Mouse (Mus musculus): ENCODE data around the gene Cubn. TPM values are rescaled to one million over a fixed set of nuclear protein-coding genes. Genes with fewer than 3 reads are reported as not detected.

Gene Cubn
- polyA plus RNA-seq, 1 experiment from 2014 or later: 0.32 TPM

- WGBS: 89% methylated on average over 5 of the region's 5 CpGs
- Histone ChIP-seq H3K4me1 (0 out of 2 replicates have a peak, but pooled peaks cover 7% of the 10 kb centered on the region), H3K27ac (replicated peaks) (no peak overlapping the region)
Observed at GRCm38 (mm10) chr2:13404986-13405678, 86.5 kb downstream of the Cubn start.

GRCm38 (mm10) chr2:13400831-13401230 is 90.8 kb downstream of the Cubn start:
- Histone ChIP-seq H3K4me1 (peaks cover 21% of the 10 kb centered on the region), H3K9ac (replicated peaks) (no peak overlapping the region), H3K4me2 (no peak overlapping the region), H3K4me3 (replicated peaks) (no peak overlapping the region), H3K27ac (replicated peaks) (no peak overlapping the region), H3K9me3 (replicated peaks) (no peaks in the 10 kb centered on the region), H3K27me3 (replicated peaks) (no peaks in the 10 kb centered on the region), H3K36me3 (no peaks in the 10 kb centered on the region)
- WGBS: 89% methylated on average over 6 of the region's 6 CpGs
- ATAC-seq (ENCODE audit: low FRiP score): no peak

More at GRCm38 (mm10) chr2:13404986-13405678, 86.5 kb downstream of the Cubn start:
- Histone ChIP-seq H3K36me3 (no peaks in the 10 kb centered on the region), H3K27me3 (replicated peaks) (no peaks in the 10 kb centered on the region), H3K4me3 (replicated peaks) (no peak overlapping the region), H3K4me2 (no peak overlapping the region), H3K9ac (replicated peaks) (no peak overlapping the region), H3K9me3 (replicated peaks) (no peaks in the 10 kb centered on the region)
- no peak for ATAC-seq (ENCODE audit: low FRiP score)

- no peaks in the 10 kb centered on the region for H3K36me3 ChIP-seq
- H3K4me3 ChIP-seq (replicated peaks): no peak overlapping the region
- 59% methylated on average over 5 of the region's 5 CpGs for WGBS
- H3K9me3 ChIP-seq (replicated peaks): no peaks in the 10 kb centered on the region
- peak; percentile 16; the same call in 1 of the 2 replicates for ATAC-seq (ENCODE audit: low FRiP score)
- peak overlapping the region; percentile 58; the same call in 1 of the 2 replicates for H3K27ac ChIP-seq (replicated peaks)
- H3K4me1 ChIP-seq: peaks cover 21% of the 10 kb centered on the region
- no peaks in the 10 kb centered on the region for H3K27me3 ChIP-seq (replicated peaks)
- H3K9ac ChIP-seq (replicated peaks): no peak overlapping the region
- H3K4me2 ChIP-seq: no peak overlapping the region
Observed at GRCm38 (mm10) chr2:13399480-13400072, 92.0 kb downstream of the Cubn start.

DNA sequence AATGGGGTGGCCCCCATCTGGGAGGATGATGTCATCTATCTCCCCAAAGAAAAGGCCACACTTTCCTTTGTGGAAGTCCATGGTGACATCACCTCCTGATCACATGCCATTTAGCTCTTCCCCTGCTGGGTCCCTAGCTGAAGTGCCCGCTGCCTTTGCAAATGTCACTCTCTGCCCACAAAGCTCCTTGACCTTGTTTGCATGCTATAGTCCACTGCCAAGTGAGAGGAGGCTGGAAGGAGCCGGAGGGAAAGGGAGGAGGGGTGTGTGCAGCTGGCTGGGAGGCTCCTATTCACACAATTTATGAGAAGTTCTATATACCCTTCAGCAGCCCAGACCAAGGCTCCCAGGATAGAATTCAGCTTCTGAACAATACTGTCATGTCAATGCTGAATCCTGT is 92.7 kb downstream of the Cubn start:
- Histone ChIP-seq H3K27me3 (replicated peaks) (no peaks in the 10 kb centered on the region), H3K9ac (replicated peaks) (no peak overlapping the region), H3K4me2 (no peak overlapping the region), H3K4me3 (replicated peaks) (no peak overlapping the region), H3K27ac (replicated peaks) (peak overlapping the region; percentile 58; the same call in 1 of the 2 replicates), H3K9me3 (replicated peaks) (no peaks in the 10 kb centered on the region), H3K36me3 (no peaks in the 10 kb centered on the region), H3K4me1 (peaks cover 21% of the 10 kb centered on the region)
- WGBS: 8% methylated on average over 2 of the region's 2 CpGs
- ATAC-seq (ENCODE audit: low FRiP score): peak; percentile 88

DNA sequence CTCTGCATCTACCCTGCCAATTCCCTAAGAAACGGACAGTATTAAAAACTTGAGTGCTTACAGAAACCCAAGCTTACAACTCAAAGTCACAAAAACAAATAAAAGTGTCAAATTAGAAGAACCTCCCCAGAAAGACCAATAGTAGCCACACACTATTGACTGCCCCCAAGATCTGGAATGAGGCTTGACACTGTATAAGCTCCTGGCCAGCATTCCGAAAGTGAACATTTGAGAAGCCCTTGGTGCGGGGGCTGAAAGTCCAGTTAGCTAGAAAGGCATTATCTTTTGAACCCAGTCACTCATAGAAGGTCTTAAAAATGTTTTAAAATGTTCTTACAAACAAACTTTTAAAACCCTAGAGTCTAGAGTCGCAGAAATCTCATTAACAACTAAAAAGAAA is 93.1 kb downstream of the Cubn start:
- ATAC-seq (ENCODE audit: low FRiP score): 0 out of 2 replicates have a peak, but pooled peaks have one; percentile 59
- Histone ChIP-seq H3K4me3 (replicated peaks) (no peak overlapping the region), H3K4me1 (peaks cover 21% of the 10 kb centered on the region), H3K9me3 (replicated peaks) (no peaks in the 10 kb centered on the region), H3K9ac (replicated peaks) (no peak overlapping the region), H3K27ac (replicated peaks) (0 out of 2 replicates have a peak overlapping the region, but pooled peaks have one; percentile 56), H3K27me3 (replicated peaks) (no peaks in the 10 kb centered on the region), H3K4me2 (no peak overlapping the region), H3K36me3 (no peaks in the 10 kb centered on the region)
- WGBS: 31% methylated on average over 4 of the region's 4 CpGs

DNA sequence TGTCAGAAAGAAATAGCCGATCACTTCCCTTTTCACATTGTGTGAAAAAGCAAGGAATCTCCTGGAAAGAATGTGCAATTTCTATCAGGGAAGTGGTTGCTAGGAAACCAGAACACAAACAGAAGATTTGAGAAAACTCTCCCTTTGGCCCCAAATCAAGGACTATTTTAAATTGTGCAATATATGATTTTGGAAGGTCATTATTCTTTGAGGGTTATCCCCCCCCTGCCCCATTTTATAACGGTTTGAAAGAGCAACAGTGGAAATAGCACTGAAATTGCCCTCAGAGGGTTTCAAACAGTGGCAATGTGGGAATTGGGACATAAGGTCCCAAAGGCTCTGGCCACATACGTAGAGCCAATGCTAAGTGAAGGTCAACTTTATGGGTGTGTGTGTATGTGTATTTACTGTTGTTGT is 95.5 kb downstream of the Cubn start:
- 14% methylated on average over 3 of the region's 3 CpGs for WGBS
- Histone ChIP-seq H3K27me3 (replicated peaks) (no peaks in the 10 kb centered on the region), H3K9ac (replicated peaks) (no peak overlapping the region), H3K4me3 (replicated peaks) (no peak overlapping the region), H3K9me3 (replicated peaks) (no peaks in the 10 kb centered on the region), H3K27ac (replicated peaks) (no peak overlapping the region), H3K4me1 (peaks cover 21% of the 10 kb centered on the region), H3K4me2 (no peak overlapping the region), H3K36me3 (no peaks in the 10 kb centered on the region)
- ATAC-seq (ENCODE audit: low FRiP score): no peak

DNA sequence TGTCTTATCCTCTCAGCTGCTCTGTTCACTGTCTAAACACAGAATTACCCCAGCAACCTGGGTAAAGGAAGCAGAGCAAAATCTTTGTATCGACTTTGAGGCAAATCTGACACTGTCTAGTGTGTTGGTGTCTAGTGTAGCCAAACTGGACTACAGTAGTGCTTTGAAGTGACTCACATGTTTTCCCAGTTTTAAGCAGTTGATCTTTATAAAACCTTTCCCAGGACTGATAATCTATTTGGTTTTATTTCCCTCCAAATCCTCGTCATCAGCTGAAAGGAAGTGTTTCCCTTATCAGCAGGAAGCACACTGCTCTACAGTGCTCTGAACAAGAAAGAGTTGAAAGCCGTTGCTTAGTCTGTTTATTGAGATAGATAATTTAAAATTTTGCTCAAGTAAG is 100.6 kb downstream of the Cubn start:
- WGBS: 63% methylated on average over 3 of the region's 3 CpGs
- Histone ChIP-seq H3K9me3 (replicated peaks) (no peaks in the 10 kb centered on the region), H3K9ac (replicated peaks) (no peak overlapping the region), H3K4me2 (no peak overlapping the region), H3K4me1 (peaks cover 4% of the 10 kb centered on the region), H3K27ac (replicated peaks) (no peak overlapping the region), H3K27me3 (replicated peaks) (no peaks in the 10 kb centered on the region), H3K4me3 (replicated peaks) (no peak overlapping the region), H3K36me3 (no peaks in the 10 kb centered on the region)
- ATAC-seq (ENCODE audit: low FRiP score): no peak

DNA sequence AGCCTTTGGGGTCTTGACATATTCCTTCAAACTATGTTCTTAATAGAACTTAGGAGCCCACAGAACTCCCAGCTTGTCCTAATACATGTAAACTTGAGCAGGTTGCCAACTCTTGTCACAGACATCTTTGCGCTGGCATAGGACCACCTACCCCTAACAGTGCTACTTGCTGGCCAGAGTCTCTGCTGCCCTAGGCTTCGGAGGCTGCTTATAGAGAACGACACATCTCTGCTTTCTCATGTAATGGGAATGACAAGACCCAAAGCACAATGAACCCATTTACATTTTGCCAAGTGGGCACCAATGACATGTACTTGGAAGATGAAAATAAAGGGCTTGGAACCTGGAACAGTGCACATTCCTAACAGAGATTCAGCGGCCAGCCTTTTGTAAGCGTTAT is 105.0 kb downstream of the Cubn start:
- no peaks in the 10 kb centered on the region for H3K36me3 ChIP-seq
- 85% methylated on average over 5 of the region's 5 CpGs for WGBS

GRCm38 (mm10) chr2:13385542-13386345 is 105.9 kb downstream of the Cubn start:
- peaks cover 15% of the 10 kb centered on the region for H3K4me1 ChIP-seq
- no peaks in the 10 kb centered on the region for H3K36me3 ChIP-seq
- H3K9me3 ChIP-seq (replicated peaks): no peaks in the 10 kb centered on the region
- H3K27ac ChIP-seq (replicated peaks): peak overlapping the region; percentile 77
- H3K27me3 ChIP-seq (replicated peaks): no peaks in the 10 kb centered on the region
- ATAC-seq (ENCODE audit: low FRiP score): peak; percentile 65
- H3K4me2 ChIP-seq: no peak overlapping the region
- H3K9ac ChIP-seq (replicated peaks): no peak overlapping the region
- no peak overlapping the region for H3K4me3 ChIP-seq (replicated peaks)
- 48% methylated on average over 3 of the region's 3 CpGs for WGBS

More for the DNA sequence above, 105.0 kb downstream of the Cubn start:
- Histone ChIP-seq H3K4me3 (replicated peaks) (no peak overlapping the region), H3K9ac (replicated peaks) (no peak overlapping the region), H3K9me3 (replicated peaks) (no peaks in the 10 kb centered on the region), H3K27me3 (replicated peaks) (no peaks in the 10 kb centered on the region), H3K4me1 (peaks cover 15% of the 10 kb centered on the region), H3K4me2 (no peak overlapping the region), H3K27ac (replicated peaks) (no peak overlapping the region)
- no peak for ATAC-seq (ENCODE audit: low FRiP score)

DNA sequence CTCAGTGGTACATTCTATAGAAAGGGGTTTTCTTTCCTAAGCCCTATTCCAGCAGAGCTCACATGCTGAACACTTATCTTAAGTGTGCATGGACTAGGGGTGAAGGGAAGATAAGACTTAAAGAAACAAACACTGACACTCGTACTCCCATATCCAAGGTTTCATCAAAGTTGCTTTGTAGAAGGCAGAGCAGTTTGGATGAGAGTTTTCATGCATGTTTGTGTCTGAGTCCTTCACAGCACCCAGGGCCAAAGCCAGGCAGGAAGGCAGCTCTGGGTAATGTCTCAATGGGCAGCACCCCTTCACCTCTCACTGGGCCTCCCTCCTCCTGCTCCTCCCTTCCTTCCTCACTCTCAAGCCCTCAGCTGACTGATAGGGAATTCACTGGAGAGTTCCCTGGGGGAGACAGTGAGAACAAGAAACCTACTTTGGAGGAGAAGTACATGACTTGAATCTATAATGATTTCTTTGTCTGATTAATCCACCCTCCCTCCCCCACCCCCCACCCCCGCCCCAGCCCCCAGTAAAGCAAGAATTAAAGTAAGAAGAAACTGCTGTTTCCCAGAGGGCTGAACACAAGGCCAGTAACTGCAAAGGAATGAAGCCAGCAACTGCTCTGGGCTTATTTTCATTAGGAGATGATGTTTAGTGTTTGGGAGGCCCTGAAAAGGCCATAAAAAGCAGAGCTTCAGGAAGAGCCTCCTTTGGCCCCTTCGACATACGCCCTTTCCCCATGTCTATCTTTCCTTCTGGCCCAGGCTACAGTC is 106.7 kb downstream of the Cubn start:
- H3K4me2 ChIP-seq: no peak overlapping the region
- H3K27me3 ChIP-seq (replicated peaks): no peaks in the 10 kb centered on the region
- no peaks in the 10 kb centered on the region for H3K36me3 ChIP-seq
- ATAC-seq (ENCODE audit: low FRiP score): peak; percentile 76
- H3K9me3 ChIP-seq (replicated peaks): no peaks in the 10 kb centered on the region
- no peak overlapping the region for H3K4me3 ChIP-seq (replicated peaks)
- H3K27ac ChIP-seq (replicated peaks): peak overlapping the region; percentile 77
- WGBS: 27% methylated on average over 4 of the region's 4 CpGs
- peaks cover 15% of the 10 kb centered on the region for H3K4me1 ChIP-seq
- no peak overlapping the region for H3K9ac ChIP-seq (replicated peaks)

- Histone ChIP-seq H3K4me3 (replicated peaks) (no peak overlapping the region), H3K4me2 (no peak overlapping the region), H3K4me1 (peaks cover 17% of the 10 kb centered on the region), H3K36me3 (no peaks in the 10 kb centered on the region), H3K27ac (replicated peaks) (no peak overlapping the region), H3K27me3 (replicated peaks) (no peaks in the 10 kb centered on the region), H3K9ac (replicated peaks) (no peak overlapping the region), H3K9me3 (replicated peaks) (no peaks in the 10 kb centered on the region)
- no peak for ATAC-seq (ENCODE audit: low FRiP score)
- WGBS: 88% methylated on average over 4 of the region's 4 CpGs
Observed at GRCm38 (mm10) chr2:13376166-13376565, 115.4 kb downstream of the Cubn start.

Data from neural tube, embryonic 15.5 days (tissue).